Mouse (Mus musculus): Measurements from ENCODE around the gene Cacna1d.

Cacna1d gene

DNA sequence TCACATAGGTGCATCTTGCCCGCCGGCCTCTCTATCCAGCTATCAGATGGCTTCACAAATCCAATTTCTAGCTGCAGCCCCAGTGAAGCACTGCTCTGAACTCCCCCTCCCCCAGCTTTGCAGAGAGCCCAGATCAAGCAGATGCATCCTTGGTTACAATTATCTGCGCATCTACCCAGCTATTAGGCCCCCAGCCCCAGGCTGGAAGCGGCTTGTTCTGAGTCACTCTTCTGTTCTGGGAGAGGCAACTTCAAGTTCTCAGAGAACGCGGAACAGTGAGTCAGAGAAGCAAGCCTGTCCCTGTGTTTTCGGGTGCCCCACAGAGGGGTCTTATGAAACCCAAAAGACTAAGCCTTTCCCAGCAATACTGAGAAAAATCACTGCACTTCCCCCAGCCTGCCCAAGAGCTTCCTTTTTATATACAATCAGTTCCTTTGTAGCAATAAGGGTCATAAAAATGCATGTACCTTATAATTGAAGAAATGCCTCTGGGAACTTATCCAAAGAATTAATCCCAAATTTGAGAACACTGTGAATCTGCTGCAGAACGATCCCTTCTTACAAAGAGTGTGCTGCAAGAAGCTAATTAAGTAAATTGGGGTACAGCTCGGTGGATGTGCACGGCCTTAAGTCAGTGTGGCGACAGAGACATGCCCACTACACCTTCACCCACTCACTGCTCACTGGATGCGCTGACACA is 235.4 kb downstream of the Cacna1d start:
- no peak for DNase-seq

DNA sequence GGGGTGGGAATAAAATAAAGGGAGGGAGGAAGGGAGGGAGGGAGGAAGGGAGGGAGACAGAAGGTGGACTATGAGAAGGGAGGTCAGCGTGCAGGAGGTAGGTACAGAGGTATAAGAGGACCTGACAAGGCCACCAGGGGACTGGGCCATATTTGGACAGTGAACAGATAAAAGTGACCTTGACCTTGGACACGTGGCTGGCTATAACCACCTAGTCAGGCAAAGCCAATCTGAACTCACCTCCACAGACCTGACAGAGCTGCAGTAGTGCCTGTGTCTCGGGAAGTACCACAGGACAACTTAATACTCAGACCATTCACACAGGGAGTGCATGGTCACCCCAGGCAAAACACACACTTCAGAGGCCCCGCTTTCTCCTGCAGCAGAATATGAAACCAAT is 236.5 kb downstream of the Cacna1d start:
- DNase-seq: no peak

GRCm38 (mm10) chr14:30252824-30253223 is 238.4 kb downstream of the Cacna1d start:
- DNase-seq: no peak

DNA sequence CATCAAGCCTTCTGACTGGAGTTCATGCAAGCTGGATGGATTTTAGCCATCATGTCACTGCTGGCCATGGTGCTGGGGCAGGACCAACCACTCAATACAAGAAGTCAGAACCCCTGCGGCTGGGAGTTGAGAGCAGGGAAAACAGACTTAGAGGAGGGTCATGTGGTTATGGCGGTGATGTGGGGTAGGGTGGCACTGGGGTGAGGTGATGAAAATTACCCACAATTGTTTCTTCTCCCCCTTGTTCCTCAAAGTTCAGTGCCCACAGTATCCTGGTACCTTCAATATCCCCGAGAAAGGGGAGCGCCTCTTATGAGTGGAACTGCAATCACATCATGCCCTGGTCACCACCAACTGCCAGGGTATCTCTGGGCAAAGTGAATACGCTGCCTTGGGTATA is 239.9 kb downstream of the Cacna1d start:
- no peak for DNase-seq

GRCm38 (mm10) chr14:30249591-30249990 is 241.7 kb downstream of the Cacna1d start:
- DNase-seq: peak; percentile 77

DNA sequence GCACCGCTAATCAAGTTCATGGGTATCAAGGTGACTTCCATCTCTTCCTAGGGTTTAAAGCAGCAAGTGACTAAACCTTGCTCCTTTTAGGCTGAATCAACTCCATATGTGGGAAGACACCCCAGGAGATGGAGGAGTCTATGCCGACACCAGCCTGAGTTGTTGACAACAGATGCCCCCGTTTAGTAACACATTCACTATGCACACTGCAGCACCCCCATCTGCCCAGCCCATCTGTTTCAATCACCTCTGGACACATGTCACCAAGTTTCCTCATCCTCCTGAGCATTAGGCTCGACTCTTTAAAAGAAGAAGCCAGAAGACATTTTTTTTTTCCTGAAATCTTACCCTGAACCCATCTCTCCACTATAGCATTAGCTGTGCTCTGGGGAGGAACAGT is 242.4 kb downstream of the Cacna1d start:
- DNase-seq: peak; percentile 28

DNA sequence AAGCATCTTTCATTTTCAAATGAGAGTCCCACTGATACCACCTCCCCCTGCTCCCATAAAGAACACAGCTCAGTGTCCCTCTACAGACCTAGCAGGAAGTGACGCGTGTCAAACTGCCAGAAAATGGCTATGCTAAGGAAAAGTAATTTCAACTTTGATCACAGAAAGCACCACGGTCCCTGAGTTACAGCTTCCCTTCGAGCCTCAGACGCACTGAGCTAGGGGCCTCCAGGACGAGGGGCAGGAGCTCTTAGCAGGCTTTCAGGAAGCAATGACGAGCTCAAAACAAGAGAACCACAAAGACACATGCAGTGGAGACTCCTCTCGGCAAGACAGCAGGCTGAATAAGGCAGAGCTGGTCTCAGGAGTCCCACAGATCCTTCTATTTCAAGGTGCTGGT is 243.1 kb downstream of the Cacna1d start:
- peak; percentile 52 for DNase-seq

DNA sequence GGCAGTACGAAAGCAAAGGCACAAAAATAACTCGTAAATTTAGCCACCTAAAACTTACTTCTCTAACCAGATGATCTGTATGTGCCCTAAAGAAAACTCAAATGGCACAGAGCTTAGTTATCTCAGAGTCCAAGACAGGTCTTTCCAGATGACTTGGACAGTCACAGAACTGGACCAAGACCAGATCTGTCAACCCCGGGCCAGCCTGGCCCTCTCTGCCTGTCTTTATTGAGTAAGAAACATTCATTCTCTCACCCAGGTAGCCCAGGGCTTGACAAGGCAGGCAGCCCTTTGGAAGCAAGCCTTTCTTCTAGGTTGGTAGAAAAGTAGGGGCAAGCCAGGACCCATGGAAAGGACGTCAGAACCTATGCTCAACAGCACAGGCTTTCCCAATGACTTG is 243.6 kb downstream of the Cacna1d start:
- DNase-seq: no peak

GRCm38 (mm10) chr14:30244776-30245175 is 246.5 kb downstream of the Cacna1d start:
- no peak for DNase-seq

DNA sequence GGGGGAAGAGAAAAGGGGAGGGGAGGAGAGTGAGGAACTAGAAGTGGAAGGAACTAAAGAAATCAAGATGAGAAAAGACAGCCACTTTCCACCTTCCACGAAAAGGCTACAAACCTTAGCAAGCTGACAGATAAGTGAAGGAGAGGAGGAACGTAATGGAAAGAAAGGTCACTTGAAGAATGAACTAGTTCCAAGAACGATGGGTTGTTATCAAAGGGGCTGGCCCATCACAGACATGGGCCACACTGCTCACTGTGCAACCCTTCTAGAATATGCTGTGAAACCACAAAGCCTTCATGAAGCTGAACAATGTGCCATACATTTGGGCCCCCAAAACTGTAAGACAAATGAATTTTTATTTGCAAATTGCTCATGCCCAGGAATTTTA is 248.4 kb downstream of the Cacna1d start:
- DNase-seq: no peak

GRCm38 (mm10) chr14:30242166-30242817 is 249.0 kb downstream of the Cacna1d start:
- DNase-seq: no peak

DNA sequence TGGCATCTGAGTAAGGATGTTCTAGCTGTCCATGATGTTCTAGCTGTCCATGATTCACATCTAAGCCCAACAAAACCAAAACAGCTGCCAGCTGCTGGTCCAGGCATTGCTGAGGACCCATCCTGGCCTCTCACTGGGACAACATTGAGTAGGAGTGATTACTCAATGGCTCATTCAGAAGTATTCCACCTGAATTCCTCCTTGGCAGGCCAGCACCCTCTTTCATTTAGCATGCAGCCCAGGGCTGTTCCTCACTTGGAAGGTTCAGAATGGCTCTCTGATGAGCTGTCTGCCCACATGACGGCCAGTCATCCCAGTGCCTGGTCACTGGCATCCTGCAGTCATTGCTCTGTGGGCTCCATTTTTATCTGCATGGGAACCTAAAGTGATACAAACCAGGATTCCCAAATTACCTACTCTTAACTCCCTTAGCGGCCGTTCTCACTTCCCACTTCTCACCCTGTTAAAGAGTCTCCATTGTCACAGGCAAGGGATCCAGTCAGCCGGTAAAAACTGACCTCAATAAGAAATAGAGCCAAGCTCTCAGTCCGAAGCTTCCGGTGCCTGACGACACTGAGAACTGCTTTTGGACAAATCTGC is 250.2 kb downstream of the Cacna1d start:
- DNase-seq: no peak

DNA sequence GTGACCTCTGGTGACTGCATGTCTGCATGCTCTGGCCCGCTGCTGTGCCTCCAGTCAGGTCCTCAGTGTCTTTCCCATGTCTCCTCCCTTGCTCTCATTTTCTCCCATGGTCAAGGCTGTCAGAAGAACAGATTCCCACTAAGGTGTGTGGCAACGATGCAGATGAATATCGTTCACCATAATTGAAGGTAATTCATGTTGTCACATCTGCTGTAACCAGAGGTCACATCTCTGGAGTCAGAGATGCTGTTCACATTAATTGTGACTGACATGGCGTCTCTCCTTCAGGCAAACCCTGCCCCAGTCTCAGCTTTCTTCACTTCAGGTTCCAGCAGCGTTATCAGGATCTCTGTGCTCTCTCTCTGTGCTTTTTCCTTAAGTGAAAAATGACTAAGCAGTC is 252.4 kb downstream of the Cacna1d start:
- DNase-seq: no peak

DNA sequence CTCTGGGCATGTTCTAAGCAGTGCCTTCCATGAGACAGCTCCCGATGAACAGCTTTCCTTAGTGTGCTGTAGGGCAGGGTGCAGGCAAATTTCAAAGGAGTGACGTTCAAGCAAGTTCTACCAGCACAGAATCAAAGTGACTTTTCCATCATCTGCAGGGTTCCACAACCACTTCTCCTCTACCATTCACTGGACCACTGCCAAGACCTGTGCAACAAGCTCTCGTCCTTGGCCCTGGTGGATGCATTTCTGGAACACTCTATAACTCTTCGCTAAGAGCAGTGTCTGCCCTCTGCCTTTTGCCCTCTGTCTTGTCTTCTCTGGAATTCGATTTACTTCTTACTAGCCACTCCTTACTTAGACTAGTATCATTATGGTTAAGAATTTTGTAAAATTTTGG is 266.1 kb downstream of the Cacna1d start:
- DNase-seq: no peak

DNA sequence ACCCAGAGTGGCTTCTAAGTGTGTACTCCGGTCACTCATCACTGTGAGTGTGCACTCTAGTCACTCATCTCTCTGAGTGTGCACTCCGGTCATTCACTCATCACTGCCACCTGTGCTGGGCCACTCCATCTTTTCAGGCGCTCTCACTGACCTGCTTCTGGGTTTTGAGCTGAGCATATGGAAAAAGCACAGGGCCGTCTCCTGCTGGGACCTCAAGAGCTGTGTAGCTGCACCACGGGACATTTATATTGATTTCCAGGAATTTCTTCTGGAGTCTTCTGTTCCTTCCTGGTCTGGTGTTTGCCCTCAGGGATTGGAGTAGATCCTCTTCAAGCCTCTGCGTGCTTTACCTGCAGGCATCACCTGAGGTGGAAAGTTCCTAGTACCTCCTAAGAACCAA is 269.2 kb downstream of the Cacna1d start:
- DNase-seq: no peak

GRCm38 (mm10) chr14:30219851-30220250 is 271.4 kb downstream of the Cacna1d start:
- no peak for DNase-seq

GRCm38 (mm10) chr14:30218114-30218513 is 273.1 kb downstream of the Cacna1d start:
- DNase-seq: no peak

- DNase-seq: no peak
These were observed 274.1 kb downstream of the Cacna1d start for GRCm38 (mm10) chr14:30217124-30217523.

- no peak for DNase-seq
These were observed 283.1 kb downstream of the Cacna1d start for GRCm38 (mm10) chr14:30208156-30208555.

- no peak for DNase-seq
These were observed 285.4 kb downstream of the Cacna1d start for GRCm38 (mm10) chr14:30205821-30206220.

DNA sequence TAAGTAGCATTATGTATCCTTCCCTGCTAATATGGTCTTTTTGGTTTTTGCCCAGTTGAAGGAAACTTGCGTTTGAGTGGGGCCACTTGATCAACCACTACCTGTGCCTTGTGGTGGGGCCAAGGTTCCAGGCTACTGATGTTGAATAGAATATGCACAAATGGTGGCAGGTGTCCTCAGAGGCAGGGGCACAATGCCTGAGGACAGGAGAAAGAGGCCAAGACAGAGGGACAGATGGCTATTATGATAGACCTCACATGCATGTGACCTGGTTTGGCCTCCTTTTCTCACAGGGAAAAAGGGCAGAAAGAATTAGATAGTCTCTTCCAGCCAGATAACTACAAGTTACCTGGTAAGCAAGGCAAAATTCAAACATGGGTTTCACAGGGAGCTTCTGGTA is 286.7 kb downstream of the Cacna1d start:
- no peak for DNase-seq

- DNase-seq: no peak
These were observed 290.9 kb downstream of the Cacna1d start for GRCm38 (mm10) chr14:30200310-30200709.

GRCm38 (mm10) chr14:30198882-30199281 is 292.4 kb downstream of the Cacna1d start:
- no peak for DNase-seq

- DNase-seq: no peak
These were observed 293.1 kb downstream of the Cacna1d start for GRCm38 (mm10) chr14:30198116-30198515.
